8 mouse cellular contexts compared by ENCODE assay signal in the genomic region with DNA sequence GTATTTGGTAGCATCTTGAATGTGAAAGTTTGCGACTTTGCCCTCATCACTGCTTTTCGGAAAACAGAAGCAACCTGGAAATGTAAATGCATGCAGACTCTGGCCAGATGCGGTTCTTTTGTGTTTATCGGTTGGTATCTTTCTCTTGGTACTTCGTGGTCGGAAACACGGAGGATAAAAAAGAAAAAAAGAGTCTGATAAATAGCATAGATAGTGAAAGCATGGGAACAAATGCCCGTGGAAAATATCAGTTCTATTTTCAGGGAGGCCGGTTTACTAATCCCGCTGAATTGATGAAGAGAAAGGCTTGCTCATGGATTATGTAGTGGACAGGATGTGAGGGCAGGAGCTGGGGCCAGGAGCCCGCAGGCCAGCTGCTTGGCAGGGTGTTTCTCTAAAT. TPM values are rescaled to one million over a fixed set of nuclear protein-coding genes. Genes with fewer than 3 reads are reported as not detected.
DNase-seq lines count a peak whose midpoint lies in the region; ATAC-seq and TF ChIP-seq lines count a peak whose summit lies in the region.

No protein-coding gene starts in this region.

- no peak for TF ChIP-seq EP300 in liver, postnatal 0 days (IDR thresholded peaks at IDR 0.05; ENCODE audit: low read depth)

- H3K9me3 ChIP-seq in kidney, embryonic 15.5 days (replicated peaks), result no peaks in the 10 kb centered on the region
- no peaks in the 10 kb centered on the region for H3K9me3 ChIP-seq in heart, embryonic 15.5 days (replicated peaks)
- H3K9me3 ChIP-seq in liver, postnatal 0 days (ENCODE audit: low read length), result no peaks in the 10 kb centered on the region

- no peaks in the 10 kb centered on the region for H3K36me3 ChIP-seq in kidney, embryonic 15.5 days
- H3K36me3 ChIP-seq in heart, embryonic 15.5 days, result no peaks in the 10 kb centered on the region
- H3K36me3 ChIP-seq in liver, postnatal 0 days (replicated peaks; ENCODE audit: insufficient read depth, low read length), result no peaks in the 10 kb centered on the region

- peak overlapping the region; percentile 79 for H3K4me3 ChIP-seq in kidney, embryonic 15.5 days (replicated peaks)
- H3K4me3 ChIP-seq in heart, embryonic 15.5 days, result peak overlapping the region; percentile 85
- H3K4me3 ChIP-seq in liver, postnatal 0 days (ENCODE audit: low read depth, low read length), result peak overlapping the region; percentile 85

- 0 out of 2 replicates have a peak overlapping the region, but pooled peaks have one; percentile 95 for H3K27ac ChIP-seq in kidney, embryonic 15.5 days
- H3K27ac ChIP-seq in heart, embryonic 15.5 days, result peak overlapping the region; percentile 95
- peak overlapping the region; percentile 82 for H3K27ac ChIP-seq in liver, postnatal 0 days (ENCODE audit: low read depth)

- under 1% methylated on average over 11 of the region's 11 CpGs for WGBS in kidney, embryonic 15.5 days
- WGBS in heart, embryonic 15.5 days, result 4% methylated on average over 11 of the region's 11 CpGs
- 2% methylated on average over 11 of the region's 11 CpGs for WGBS in liver, postnatal 0 days (ENCODE audit: insufficient replicate concordance)

- ATAC-seq in kidney, embryonic 15.5 days (replicated peaks; ENCODE audit: low FRiP score), result no peak
- no peak for ATAC-seq in heart, embryonic 15.5 days (replicated peaks; ENCODE audit: insufficient number of reproducible peaks, insufficient read depth, low FRiP score, low read depth)
- ATAC-seq in liver, postnatal 0 days, result no peak
- no peak for ATAC-seq in inflammation-experienced regulatory T-cells, adult 6 months

- no peak for TF ChIP-seq CTCF in liver, postnatal 0 days (IDR thresholded peaks at IDR 0.05; ENCODE audit: low read depth)

- no peak for DNase-seq in kidney, adult 8-10 months
- DNase-seq in T-cell, adult 2 months (ENCODE audit: low spot score), result peak; percentile 8
- DNase-seq in liver, postnatal 0 days, result no peak
- DNase-seq in thymus, postnatal 25 days, result no peak
- DNase-seq in ovary, postnatal 10 days (ENCODE audit: low spot score), result no peak

- peaks cover 44% of the 10 kb centered on the region for H3K4me1 ChIP-seq in kidney, embryonic 15.5 days
- H3K4me1 ChIP-seq in heart, embryonic 15.5 days (replicated peaks), result peaks cover 37% of the 10 kb centered on the region
- H3K4me1 ChIP-seq in liver, postnatal 0 days (ENCODE audit: insufficient read depth), result peaks cover 25% of the 10 kb centered on the region

- H3K27me3 ChIP-seq in kidney, embryonic 15.5 days, result no peaks in the 10 kb centered on the region
- H3K27me3 ChIP-seq in heart, embryonic 15.5 days, result no peaks in the 10 kb centered on the region
- H3K27me3 ChIP-seq in liver, postnatal 0 days (ENCODE audit: insufficient read depth, low read length), result peaks cover 13% of the 10 kb centered on the region

- peak overlapping the region; percentile 64 for H3K4me2 ChIP-seq in kidney, embryonic 15.5 days
- peak overlapping the region; percentile 76 for H3K4me2 ChIP-seq in heart, embryonic 15.5 days
- H3K4me2 ChIP-seq in liver, postnatal 0 days (ENCODE audit: low read depth, low read length), result peak overlapping the region; percentile 95

- peak overlapping the region; percentile 79 for H3K9ac ChIP-seq in kidney, embryonic 15.5 days
- H3K9ac ChIP-seq in heart, embryonic 15.5 days, result peak overlapping the region; percentile 78
- peak overlapping the region; percentile 74 for H3K9ac ChIP-seq in liver, postnatal 0 days (replicated peaks)

RNA-seq across cellular contexts. Expression of a gene that starts 1.4 kb away (rescaled TPM):
- polyA plus RNA-seq in kidney, embryonic 15.5 days (2015; fragmentation: Nextera tagmentation; extraction: Ambion mirVana), result 24.6 and 27.6 TPM in 2 replicates
- polyA plus RNA-seq in heart, embryonic 15.5 days (2015; fragmentation: Nextera tagmentation; extraction: Ambion mirVana), result 17.6 and 22.3 TPM in 2 replicates
- 17.5 and 19.7 TPM in 2 replicates for polyA plus RNA-seq in liver, postnatal 0 days (2015; fragmentation: Nextera tagmentation; extraction: Ambion mirVana)
- polyA plus RNA-seq in inflammation-experienced regulatory T-cells, adult 6 months (2017; shearing (Covaris generic)), result 1 to 10 TPM in 2 of 3 experiments, under 1 TPM in 1; 0.74 to 4.1 (median 3.9) TPM

RNA-seq across cellular contexts. Expression of a gene that starts 1.7 kb away (rescaled TPM):
- 68.8 and 87.6 TPM in 2 replicates for polyA plus RNA-seq in kidney, embryonic 15.5 days (2015; fragmentation: Nextera tagmentation; extraction: Ambion mirVana)
- 50.7 and 56.2 TPM in 2 replicates for polyA plus RNA-seq in heart, embryonic 15.5 days (2015; fragmentation: Nextera tagmentation; extraction: Ambion mirVana)
- 27.3 and 27.4 TPM in 2 replicates for polyA plus RNA-seq in liver, postnatal 0 days (2015; fragmentation: Nextera tagmentation; extraction: Ambion mirVana)
- polyA plus RNA-seq in inflammation-experienced regulatory T-cells, adult 6 months (2017; shearing (Covaris generic)), result 10 to 100 TPM; 66.2 to 89.2 (median 79.6) TPM

RNA-seq across cellular contexts. Expression of a gene that starts 41.9 kb away (rescaled TPM):
- polyA plus RNA-seq in kidney, embryonic 15.5 days (2015; fragmentation: Nextera tagmentation; extraction: Ambion mirVana), result 21.0 and 21.8 TPM in 2 replicates
- polyA plus RNA-seq in heart, embryonic 15.5 days (2015; fragmentation: Nextera tagmentation; extraction: Ambion mirVana), result 10.7 and 12.3 TPM in 2 replicates
- 12.4 and 14.2 TPM in 2 replicates for polyA plus RNA-seq in liver, postnatal 0 days (2015; fragmentation: Nextera tagmentation; extraction: Ambion mirVana)
- polyA plus RNA-seq in inflammation-experienced regulatory T-cells, adult 6 months (2017; shearing (Covaris generic)), result 10 to 100 TPM; 16.4 to 30.5 (median 17.6) TPM
